Mouse (Mus musculus): ENCODE data around the gene Zfp658. TPM values are rescaled to one million over a fixed set of nuclear protein-coding genes. Genes with fewer than 3 reads are reported as not detected.

Zfp658 gene
- polyA plus RNA-seq, 1 experiment: 11.8 TPM

GRCm38 (mm10) chr7:43545656-43546545, 16.2 kb upstream of the Zfp658 start:
- no peak for TF ChIP-seq CTCF (IDR thresholded peaks at IDR 0.05; ENCODE audit: borderline replicate concordance, extremely low read depth, insufficient read depth, insufficient read length)
- no peak for TF ChIP-seq POLR2A (IDR thresholded peaks at IDR 0.05; ENCODE audit: borderline replicate concordance, extremely low read depth, insufficient read depth, insufficient read length, poor library complexity, severe bottlenecking)
- DNase-seq (ENCODE audit: low read depth): no peak

GRCm38 (mm10) chr7:43547666-43548065, 14.4 kb upstream of the Zfp658 start:
- peak; percentile 28 for DNase-seq (ENCODE audit: low read depth)
- no peak for TF ChIP-seq POLR2A (IDR thresholded peaks at IDR 0.05; ENCODE audit: borderline replicate concordance, extremely low read depth, insufficient read depth, insufficient read length, poor library complexity, severe bottlenecking)
- TF ChIP-seq CTCF (IDR thresholded peaks at IDR 0.05; ENCODE audit: borderline replicate concordance, extremely low read depth, insufficient read depth, insufficient read length): no peak

GRCm38 (mm10) chr7:43548206-43548605, 13.8 kb upstream of the Zfp658 start:
- TF ChIP-seq POLR2A (IDR thresholded peaks at IDR 0.05; ENCODE audit: borderline replicate concordance, extremely low read depth, insufficient read depth, insufficient read length, poor library complexity, severe bottlenecking) (no peak), CTCF (IDR thresholded peaks at IDR 0.05; ENCODE audit: borderline replicate concordance, extremely low read depth, insufficient read depth, insufficient read length) (no peak)
- no peak for DNase-seq (ENCODE audit: low read depth)

- DNase-seq (ENCODE audit: low read depth): no peak
- no peak for TF ChIP-seq CTCF (IDR thresholded peaks at IDR 0.05; ENCODE audit: borderline replicate concordance, extremely low read depth, insufficient read depth, insufficient read length)
- no peak for TF ChIP-seq POLR2A (IDR thresholded peaks at IDR 0.05; ENCODE audit: borderline replicate concordance, extremely low read depth, insufficient read depth, insufficient read length, poor library complexity, severe bottlenecking)
Measured at GRCm38 (mm10) chr7:43553153-43553552, 8.9 kb upstream of the Zfp658 start.

GRCm38 (mm10) chr7:43554550-43554949, 7.5 kb upstream of the Zfp658 start:
- no peak for TF ChIP-seq POLR2A (IDR thresholded peaks at IDR 0.05; ENCODE audit: borderline replicate concordance, extremely low read depth, insufficient read depth, insufficient read length, poor library complexity, severe bottlenecking)
- no peak for TF ChIP-seq CTCF (IDR thresholded peaks at IDR 0.05; ENCODE audit: borderline replicate concordance, extremely low read depth, insufficient read depth, insufficient read length)
- no peak for DNase-seq (ENCODE audit: low read depth)

GRCm38 (mm10) chr7:43555351-43555750, 6.7 kb upstream of the Zfp658 start:
- no peak for TF ChIP-seq POLR2A (IDR thresholded peaks at IDR 0.05; ENCODE audit: borderline replicate concordance, extremely low read depth, insufficient read depth, insufficient read length, poor library complexity, severe bottlenecking)
- TF ChIP-seq CTCF (IDR thresholded peaks at IDR 0.05; ENCODE audit: borderline replicate concordance, extremely low read depth, insufficient read depth, insufficient read length): no peak
- DNase-seq (ENCODE audit: low read depth): no peak

- TF ChIP-seq CTCF (IDR thresholded peaks at IDR 0.05; ENCODE audit: borderline replicate concordance, extremely low read depth, insufficient read depth, insufficient read length) (no peak), POLR2A (IDR thresholded peaks at IDR 0.05; ENCODE audit: borderline replicate concordance, extremely low read depth, insufficient read depth, insufficient read length, poor library complexity, severe bottlenecking) (no peak)
- DNase-seq (ENCODE audit: low read depth): no peak
Measured at GRCm38 (mm10) chr7:43556901-43557300, 5.2 kb upstream of the Zfp658 start.

GRCm38 (mm10) chr7:43562651-43563070, 605 bp downstream of the Zfp658 start:
- peak; percentile 72 for DNase-seq (ENCODE audit: low read depth)
- TF ChIP-seq POLR2A (IDR thresholded peaks at IDR 0.05; ENCODE audit: borderline replicate concordance, extremely low read depth, insufficient read depth, insufficient read length, poor library complexity, severe bottlenecking): no peak
- TF ChIP-seq CTCF (IDR thresholded peaks at IDR 0.05; ENCODE audit: borderline replicate concordance, extremely low read depth, insufficient read depth, insufficient read length): no peak

- no peak for DNase-seq (ENCODE audit: low read depth)
- TF ChIP-seq POLR2A (IDR thresholded peaks at IDR 0.05; ENCODE audit: borderline replicate concordance, extremely low read depth, insufficient read depth, insufficient read length, poor library complexity, severe bottlenecking) (no peak), CTCF (IDR thresholded peaks at IDR 0.05; ENCODE audit: borderline replicate concordance, extremely low read depth, insufficient read depth, insufficient read length) (no peak)
Measured at GRCm38 (mm10) chr7:43563300-43563699, 1.2 kb downstream of the Zfp658 start.

- no peak for DNase-seq (ENCODE audit: low read depth)
- TF ChIP-seq CTCF (IDR thresholded peaks at IDR 0.05; ENCODE audit: borderline replicate concordance, extremely low read depth, insufficient read depth, insufficient read length): no peak
- no peak for TF ChIP-seq POLR2A (IDR thresholded peaks at IDR 0.05; ENCODE audit: borderline replicate concordance, extremely low read depth, insufficient read depth, insufficient read length, poor library complexity, severe bottlenecking)
Measured at GRCm38 (mm10) chr7:43571216-43571615, 9.2 kb downstream of the Zfp658 start.

GRCm38 (mm10) chr7:43579440-43580171, 17.6 kb downstream of the Zfp658 start, which contains the start of gene Zfp719:
Gene Zfp719 (plus strand): TSS chr7:43579610.
- TF ChIP-seq POLR2A (IDR thresholded peaks at IDR 0.05; ENCODE audit: borderline replicate concordance, extremely low read depth, insufficient read depth, insufficient read length, poor library complexity, severe bottlenecking) (no peak), CTCF (IDR thresholded peaks at IDR 0.05; ENCODE audit: borderline replicate concordance, extremely low read depth, insufficient read depth, insufficient read length) (no peak)
- peak; percentile 99 for DNase-seq (ENCODE audit: low read depth)
